11 mouse cellular contexts compared by ENCODE assay signal in the genomic region with DNA sequence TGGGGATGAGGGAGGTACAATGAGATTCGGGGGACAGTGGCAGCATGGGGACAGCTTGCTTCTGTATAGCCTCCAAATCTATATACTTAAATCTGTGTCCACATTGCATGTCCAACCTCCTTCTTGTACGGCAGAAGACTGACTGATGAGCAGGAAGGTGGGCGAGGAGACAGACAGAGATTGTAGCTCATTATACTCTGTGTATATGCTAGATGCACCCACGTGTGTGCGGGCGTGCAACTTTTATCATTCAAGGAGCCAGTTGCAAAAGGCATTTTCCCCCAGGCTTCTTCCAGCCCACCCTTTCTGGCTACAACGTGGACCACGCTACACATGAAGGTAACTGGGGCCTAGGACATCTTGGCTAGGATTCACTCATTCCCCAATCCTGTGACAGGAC.
A peak's percentile ranks its signal among the peaks of the same experiment; 100 is the strongest.
DNase-seq lines count a peak whose midpoint lies in the region; ATAC-seq and TF ChIP-seq lines count a peak whose summit lies in the region.
"Had no signal": no experiment of that assay in that cellular context is flagged by ENCODE, and none has a peak within 500 bp of the region (broad histone marks: within the 10 kb centered on the region; RNA-seq: fewer than 3 reads in every experiment).

No protein-coding gene starts in this region.

- intact Hi-C loops in gastrocnemius, adult 2 months (cut with DNase I) = loop anchor here (5.0 kb wide), 1 partner anchor 40 kb away; no protein-coding TSS in a partner anchor
- intact Hi-C loops in left cerebral cortex, postnatal 25 days (cut with DNase I) = loop anchor here (5.0 kb wide), 1 partner anchor 45 kb away; no protein-coding TSS in a partner anchor

- no peaks in the 10 kb centered on the region for H3K36me3 ChIP-seq in liver, embryonic 11.5 days (ENCODE audit: control insufficient read depth, insufficient read depth, low read length)
- H3K36me3 ChIP-seq: hindbrain, embryonic 15.5 days had no signal

- no peaks in the 10 kb centered on the region for H3K27me3 ChIP-seq in liver, embryonic 11.5 days (replicated peaks; ENCODE audit: control insufficient read depth, insufficient read depth, low read length)
- H3K27me3 ChIP-seq: hindbrain, embryonic 15.5 days had no signal

- no peaks in the 10 kb centered on the region for H3K9me3 ChIP-seq in liver, embryonic 11.5 days (ENCODE audit: control insufficient read depth, low read length)
- H3K9me3 ChIP-seq: hindbrain, embryonic 15.5 days had no signal

- DNase-seq in gastrocnemius, adult 2 months = no peak
- no peak for DNase-seq in gastrocnemius, postnatal 25 days
- DNase-seq in liver, embryonic 11.5 days (ENCODE audit: low spot score) = no peak
- DNase-seq in liver = no peak
- peak; percentile 61 to 86 for DNase-seq in left cerebral cortex, postnatal 25 days (ENCODE audit: low spot score in 2 of 2)
- peak; percentile 41 for DNase-seq in right cerebral cortex, postnatal 25 days
- DNase-seq in thymus, postnatal 4 days = no peak
- DNase-seq in kidney, postnatal 4 days = no peak
- DNase-seq: cerebellum, adult 18-20 months; lung, adult 18-20 months had no signal

- peak overlapping the region; percentile 49 for H3K4me2 ChIP-seq in liver, embryonic 11.5 days
- H3K4me2 ChIP-seq: hindbrain, embryonic 15.5 days had no signal

- 78% methylated on average over 8 of the region's 8 CpGs for WGBS in liver, embryonic 11.5 days

- peaks cover 53% of the 10 kb centered on the region for H3K4me1 ChIP-seq in liver, embryonic 11.5 days (replicated peaks; ENCODE audit: control insufficient read depth, insufficient read depth, low read length)

- no peak for TF ChIP-seq CTCF in gastrocnemius, adult 2 months (IDR thresholded peaks at IDR 0.05)

- peak overlapping the region; percentile 55; the same call in 1 of the 2 replicates for H3K9ac ChIP-seq in liver, embryonic 11.5 days (ENCODE audit: low read depth, low read length)
- H3K9ac ChIP-seq: hindbrain, embryonic 15.5 days had no signal

- H3K4me3 ChIP-seq in gastrocnemius, adult 2 months = no peak overlapping the region
- H3K4me3 ChIP-seq in liver, embryonic 11.5 days (ENCODE audit: low read depth, low read length) = no peak overlapping the region
- H3K4me3 ChIP-seq: hindbrain, embryonic 15.5 days had no signal

- ATAC-seq in liver, embryonic 11.5 days (replicated peaks; ENCODE audit: low FRiP score) = no peak

- peak overlapping the region; percentile 65; the same call in 1 of the 2 replicates for H3K27ac ChIP-seq in gastrocnemius, adult 2 months
- H3K27ac ChIP-seq in liver, embryonic 11.5 days (ENCODE audit: low read depth, low read length) = peak overlapping the region; percentile 89
- H3K27ac ChIP-seq: hindbrain, embryonic 15.5 days had no signal

Comparison
In these comparisons a context has a peak if more than half of its experiments do, and no peak if none do; other contexts are left out.
1. DNase-seq: peak in left cerebral cortex, postnatal 25 days (2 of 2) and right cerebral cortex, postnatal 25 days (single experiment); none in gastrocnemius, adult 2 months (single experiment), gastrocnemius, postnatal 25 days (single experiment), liver, embryonic 11.5 days (single experiment), liver (single experiment), thymus, postnatal 4 days (single experiment) and kidney, postnatal 4 days (0 of 2).